Mouse (Mus musculus) T-helper 1 cell (primary cell): Measurements from ENCODE around the gene Aebp2.
"Not testable (repeated sequence)": the region's sequence is repeated elsewhere in the genome, so short reads cannot be mapped to it uniquely, and the experiment has no call there.

Experiments used
- in situ Hi-C: fragments of 300-600 bp; cut with MboI, MseI; formaldehyde crosslinking; loops from one replicate; pipeline ENCODE4 v1.15.1; 2025; ENCODE audit warnings: high pct_unique_total_duplicates

The Aebp2 gene

GRCm38 (mm10) chr6:140649812-140650211 lies 27.3 kb downstream of the Aebp2 start:
- in situ Hi-C loops = no loop called here

- in situ Hi-C loops = no loop called here
Measured at GRCm38 (mm10) chr6:140651923-140652322, 29.5 kb downstream of the Aebp2 start.

- in situ Hi-C loops = no loop called here
Measured at GRCm38 (mm10) chr6:140655451-140655850, 33.0 kb downstream of the Aebp2 start.

GRCm38 (mm10) chr6:140656991-140657390 lies 34.5 kb downstream of the Aebp2 start:
- in situ Hi-C loops = no loop called here

GRCm38 (mm10) chr6:140657920-140658522 lies 35.6 kb downstream of the Aebp2 start:
- in situ Hi-C loops = no loop called here

- in situ Hi-C loops = no loop called here
Measured at GRCm38 (mm10) chr6:140661111-140661510, 38.6 kb downstream of the Aebp2 start.

GRCm38 (mm10) chr6:140661777-140662176 lies 39.3 kb downstream of the Aebp2 start:
- in situ Hi-C loops = no loop called here

GRCm38 (mm10) chr6:140662290-140662689 lies 39.8 kb downstream of the Aebp2 start:
- in situ Hi-C loops = no loop called here

- in situ Hi-C loops = not testable (repeated sequence)
Measured at GRCm38 (mm10) chr6:140662697-140663096, 40.2 kb downstream of the Aebp2 start.

GRCm38 (mm10) chr6:140664611-140665010 lies 42.1 kb downstream of the Aebp2 start:
- in situ Hi-C loops = no loop called here

GRCm38 (mm10) chr6:140666486-140667240 lies 44.2 kb downstream of the Aebp2 start:
- in situ Hi-C loops = no loop called here

GRCm38 (mm10) chr6:140667289-140667906 lies 44.9 kb downstream of the Aebp2 start:
- in situ Hi-C loops = no loop called here

GRCm38 (mm10) chr6:140674414-140674813 lies 52.0 kb downstream of the Aebp2 start:
- in situ Hi-C loops = no loop called here

- in situ Hi-C loops = no loop called here
Measured at GRCm38 (mm10) chr6:140676094-140676493, 53.6 kb downstream of the Aebp2 start.

GRCm38 (mm10) chr6:140677041-140677440 lies 54.6 kb downstream of the Aebp2 start:
- in situ Hi-C loops = no loop called here

- in situ Hi-C loops = no loop called here
Measured at GRCm38 (mm10) chr6:140677960-140678359, 55.5 kb downstream of the Aebp2 start.

GRCm38 (mm10) chr6:140678658-140679271 lies 56.3 kb downstream of the Aebp2 start:
- in situ Hi-C loops = no loop called here

- in situ Hi-C loops = no loop called here
Measured at GRCm38 (mm10) chr6:140680713-140681112, 58.2 kb downstream of the Aebp2 start.

GRCm38 (mm10) chr6:140682829-140683228 lies 60.4 kb downstream of the Aebp2 start:
- in situ Hi-C loops = no loop called here

- in situ Hi-C loops = no loop called here
Measured at GRCm38 (mm10) chr6:140684403-140684802, 61.9 kb downstream of the Aebp2 start.

- in situ Hi-C loops = loop anchor here (10.0 kb wide), 2 partner anchors 215 to 795 kb away; no protein-coding TSS in a partner anchor
Measured at GRCm38 (mm10) chr6:140689617-140690404, 67.3 kb downstream of the Aebp2 start.
